Mouse (Mus musculus) lung, postnatal 0 days (tissue): ENCODE measurements around the gene Onecut3.

Experiments used
- CTCF ChIP-seq: IDR thresholded peaks from 2 replicates; pipeline ENCODE4 v1.5.1; 2016; ENCODE audit warnings: antibody characterized with exemption, mild to moderate bottlenecking
- EP300 ChIP-seq: IDR thresholded peaks from 2 replicates; pipeline ENCODE4 v1.6.1; 2016; ENCODE audit warnings: antibody characterized with exemption, mild to moderate bottlenecking, control low read depth

DNA sequence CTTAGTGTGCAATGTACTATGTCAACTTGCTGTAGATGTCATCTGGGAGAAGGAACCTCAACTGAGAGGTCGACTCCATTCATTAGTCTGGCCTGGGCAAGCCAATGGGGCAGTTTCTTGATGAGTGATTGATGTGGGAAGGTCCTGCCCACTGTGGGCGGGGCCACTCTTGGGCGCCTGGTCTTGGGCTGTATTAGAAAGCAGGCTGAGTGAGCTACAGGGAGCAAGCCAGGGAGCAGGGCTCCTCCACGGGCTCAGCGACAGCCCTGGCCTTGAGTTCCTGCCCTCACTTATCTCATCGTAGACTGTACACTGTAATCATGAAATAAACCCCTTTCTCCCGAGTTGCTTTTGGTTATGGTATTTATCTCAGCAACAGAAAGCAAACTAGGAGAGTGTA lies 39.1 kb downstream of the Onecut3 start:
- no peak for TF ChIP-seq CTCF
- TF ChIP-seq EP300 = no peak
